Mouse (Mus musculus) ES-Bruce4 (cell line): ENCODE data around the gene Large1.

ENCODE experiments used
- CTCF ChIP-seq: IDR thresholded peaks from one replicate; pipeline ENCODE4 v1.8.1; 2011; ENCODE audit warnings: low read depth, low read length
- EP300 ChIP-seq: IDR thresholded peaks from 2 replicates; pipeline ENCODE4 v1.6.1; 2011; ENCODE audit warnings: low read depth, low read length; ENCODE audit not compliant: insufficient read depth

DNA sequence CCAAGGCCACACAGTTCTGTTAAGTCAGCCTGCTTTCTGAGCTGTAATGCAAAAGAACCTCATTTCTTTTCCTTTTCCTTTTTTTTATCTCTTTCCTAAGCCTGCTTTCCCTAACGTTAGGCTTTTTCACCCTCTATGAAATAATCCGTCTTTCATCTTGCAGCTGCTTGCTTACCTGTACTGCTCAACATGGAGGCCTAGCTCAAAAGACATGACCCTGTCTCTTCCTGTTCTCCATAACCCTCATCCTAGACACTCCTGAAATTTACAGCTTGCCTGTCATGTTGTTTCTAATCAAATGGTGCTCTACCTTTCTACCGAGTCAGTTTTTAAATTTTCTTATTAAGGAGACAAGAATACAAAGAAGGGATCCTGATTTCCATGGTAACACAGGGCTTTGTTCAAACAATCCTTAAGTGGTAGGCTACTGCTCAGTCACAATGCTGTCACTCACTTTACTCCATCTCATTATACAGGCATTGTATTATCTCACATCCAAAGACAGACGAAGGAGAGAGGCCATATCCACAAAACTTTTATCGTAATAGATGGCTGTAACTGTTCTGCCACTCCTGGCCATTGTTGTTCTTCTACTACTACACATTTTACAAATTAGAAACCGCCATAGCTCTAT, 134.0 kb downstream of the Large1 start:
- TF ChIP-seq CTCF (no peak), EP300 (no peak)
